Mouse (Mus musculus): Measurements from ENCODE around the gene Zfp710.

Gene Zfp710

GRCm38 (mm10) chr7:80081586-80082554, 57.3 kb downstream of the Zfp710 start:
- DNase-seq = no peak

- peak; percentile 60 to 79 for DNase-seq
These were observed 59.9 kb downstream of the Zfp710 start for GRCm38 (mm10) chr7:80084484-80084931.

- DNase-seq = peak in 1 of 2 experiments; percentile 6
These were observed 61.5 kb downstream of the Zfp710 start for GRCm38 (mm10) chr7:80085970-80086715.

- peak in 1 of 2 experiments; percentile 1 for DNase-seq
These were observed 63.6 kb downstream of the Zfp710 start for GRCm38 (mm10) chr7:80088191-80088590.

GRCm38 (mm10) chr7:80090191-80091003, 65.8 kb downstream of the Zfp710 start:
- DNase-seq = peak in 1 of 2 experiments; percentile 16

GRCm38 (mm10) chr7:80091004-80091865, 66.6 kb downstream of the Zfp710 start:
- DNase-seq = no peak

GRCm38 (mm10) chr7:80091866-80092210, 67.2 kb downstream of the Zfp710 start:
- DNase-seq = peak in 1 of 2 experiments; percentile 13

- DNase-seq = peak; percentile 59 to 60
These were observed 67.9 kb downstream of the Zfp710 start for GRCm38 (mm10) chr7:80092351-80093046.

GRCm38 (mm10) chr7:80094481-80094880, 69.9 kb downstream of the Zfp710 start:
- peak in 1 of 2 experiments; percentile 5 for DNase-seq

- peak in 1 of 2 experiments; percentile 60 for DNase-seq
These were observed 71.1 kb downstream of the Zfp710 start for GRCm38 (mm10) chr7:80095598-80096309.

GRCm38 (mm10) chr7:80098389-80098976, 73.9 kb downstream of the Zfp710 start:
- DNase-seq = no peak

GRCm38 (mm10) chr7:80103335-80103734, 78.7 kb downstream of the Zfp710 start:
- peak in 1 of 2 experiments; percentile 56 for DNase-seq

- no peak for DNase-seq
These were observed 81.2 kb downstream of the Zfp710 start for GRCm38 (mm10) chr7:80105637-80106390.

GRCm38 (mm10) chr7:80106441-80106840, 81.8 kb downstream of the Zfp710 start:
- no peak for DNase-seq

GRCm38 (mm10) chr7:80111066-80112045, 86.7 kb downstream of the Zfp710 start:
- no peak for DNase-seq

GRCm38 (mm10) chr7:80113989-80114388, 89.4 kb downstream of the Zfp710 start:
- no peak for DNase-seq

GRCm38 (mm10) chr7:80114451-80115223, 90.0 kb downstream of the Zfp710 start:
- DNase-seq = peak; percentile 56

Data from cerebellum, postnatal 14 days (tissue).